Mouse (Mus musculus): Measurements from ENCODE around the gene Gstp3. TPM values are rescaled to one million over a fixed set of nuclear protein-coding genes. Genes with fewer than 3 reads are reported as not detected.

The Gstp3 gene
- polyA plus RNA-seq, 1 experiment from 2014 or later, result not detected

DNA sequence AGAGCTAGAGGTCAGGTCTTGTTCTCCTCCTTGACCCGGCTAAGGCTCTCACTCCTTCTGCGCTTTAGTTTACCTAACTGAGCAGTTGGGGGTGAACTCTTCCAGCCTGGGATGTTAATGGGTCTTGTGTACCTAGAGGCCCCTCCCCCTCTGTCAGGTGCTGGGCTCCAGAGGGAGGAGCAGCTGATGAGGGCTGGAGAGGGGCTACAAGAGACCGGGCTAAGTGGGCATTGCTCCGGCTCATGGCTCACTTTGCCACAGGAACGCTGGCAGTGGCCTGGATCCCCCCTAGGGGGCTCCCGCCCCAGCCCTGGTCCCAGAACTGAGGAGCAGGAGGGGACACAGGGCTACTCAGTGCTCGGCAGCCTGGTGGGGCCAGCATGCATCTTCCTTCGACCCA lies 24.5 kb upstream of the Gstp3 start:
- WGBS, result 37% methylated on average over 8 of the region's 8 CpGs
- no peaks in the 10 kb centered on the region for H3K36me3 ChIP-seq (ENCODE audit: control insufficient read depth, insufficient read depth, low read length)
- no peaks in the 10 kb centered on the region for H3K27me3 ChIP-seq (replicated peaks; ENCODE audit: control insufficient read depth, insufficient read depth, low read length)
- no peaks in the 10 kb centered on the region for H3K9me3 ChIP-seq (ENCODE audit: control insufficient read depth, low read length)
- H3K9ac ChIP-seq (ENCODE audit: low read depth, low read length), result no peak overlapping the region
- no peak overlapping the region for H3K4me3 ChIP-seq (ENCODE audit: low read length)
- H3K27ac ChIP-seq (ENCODE audit: low read depth, low read length), result no peak overlapping the region
- no peak for ATAC-seq
- no peak overlapping the region for H3K4me2 ChIP-seq (ENCODE audit: low read length)
- H3K4me1 ChIP-seq (ENCODE audit: control insufficient read depth, insufficient read depth, low read depth, low read length), result no peaks in the 10 kb centered on the region

DNA sequence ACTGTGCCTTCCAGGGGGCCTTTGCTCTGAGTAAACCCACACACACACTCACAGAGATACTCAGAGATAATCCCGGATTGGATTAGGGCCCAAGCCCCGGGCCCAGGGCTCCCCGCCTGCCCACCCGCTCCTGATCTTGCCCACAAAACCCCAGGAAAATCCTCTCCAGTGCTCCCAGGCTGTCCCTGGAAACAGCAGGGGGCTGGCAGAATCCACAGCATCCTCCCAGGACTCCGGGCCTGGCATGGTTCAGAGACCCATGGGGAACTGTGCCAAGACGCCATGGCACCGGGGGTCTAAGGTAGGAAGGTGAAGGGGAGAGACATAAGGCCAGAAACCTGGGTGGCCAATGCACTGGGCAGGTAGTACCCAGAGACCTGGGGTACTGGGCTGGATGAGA lies 23.9 kb upstream of the Gstp3 start:
- Histone ChIP-seq H3K9ac (ENCODE audit: low read depth, low read length) (no peak overlapping the region), H3K4me3 (ENCODE audit: low read length) (no peak overlapping the region), H3K4me2 (ENCODE audit: low read length) (no peak overlapping the region), H3K9me3 (ENCODE audit: control insufficient read depth, low read length) (no peaks in the 10 kb centered on the region), H3K27me3 (replicated peaks; ENCODE audit: control insufficient read depth, insufficient read depth, low read length) (no peaks in the 10 kb centered on the region), H3K27ac (ENCODE audit: low read depth, low read length) (no peak overlapping the region), H3K4me1 (ENCODE audit: control insufficient read depth, insufficient read depth, low read depth, low read length) (no peaks in the 10 kb centered on the region), H3K36me3 (ENCODE audit: control insufficient read depth, insufficient read depth, low read length) (no peaks in the 10 kb centered on the region)
- no peak for ATAC-seq
- 76% methylated on average over 7 of the region's 7 CpGs for WGBS

DNA sequence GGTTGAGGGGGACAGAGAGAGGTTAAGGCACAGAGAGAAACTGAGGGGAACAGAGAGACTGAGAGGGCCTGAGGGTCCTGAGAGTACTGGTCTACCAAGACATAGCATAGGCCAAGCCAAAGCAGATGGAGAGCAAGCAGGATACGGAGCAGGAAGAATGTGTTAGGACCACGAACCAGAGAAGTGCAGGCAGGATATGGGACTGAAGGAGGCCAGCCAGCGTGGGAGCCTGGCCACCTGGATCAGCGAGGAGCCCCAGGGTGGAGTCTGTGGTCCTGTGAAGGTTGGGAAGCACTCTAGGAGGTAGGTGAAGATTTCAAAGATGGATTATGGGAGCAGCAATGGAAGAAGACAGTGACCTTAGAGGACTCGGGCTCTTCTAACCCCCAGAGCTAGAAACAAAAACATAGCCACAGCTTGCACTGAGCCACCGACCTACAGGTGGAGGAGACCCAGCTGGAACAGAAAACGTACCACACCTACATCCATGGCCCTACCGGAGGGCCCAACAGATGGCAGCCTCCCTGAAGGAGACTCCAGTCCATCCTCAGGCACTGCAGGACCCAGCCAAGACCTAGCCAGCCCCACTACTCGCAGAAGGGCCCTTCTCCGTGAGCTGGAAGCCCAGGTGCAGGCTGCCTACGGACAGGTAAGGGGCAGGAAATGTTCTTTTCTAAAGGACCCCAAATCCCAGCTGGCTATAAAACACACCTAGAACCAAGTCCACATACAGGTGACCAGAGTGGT lies 23.0 kb upstream of the Gstp3 start:
- Histone ChIP-seq H3K27me3 (replicated peaks; ENCODE audit: control insufficient read depth, insufficient read depth, low read length) (no peaks in the 10 kb centered on the region), H3K9ac (ENCODE audit: low read depth, low read length) (no peak overlapping the region), H3K36me3 (ENCODE audit: control insufficient read depth, insufficient read depth, low read length) (no peaks in the 10 kb centered on the region), H3K4me1 (ENCODE audit: control insufficient read depth, insufficient read depth, low read depth, low read length) (no peaks in the 10 kb centered on the region), H3K4me3 (ENCODE audit: low read length) (no peak overlapping the region), H3K9me3 (ENCODE audit: control insufficient read depth, low read length) (no peaks in the 10 kb centered on the region), H3K27ac (ENCODE audit: low read depth, low read length) (no peak overlapping the region), H3K4me2 (ENCODE audit: low read length) (no peak overlapping the region)
- ATAC-seq, result no peak
- WGBS, result 84% methylated on average over 11 of the region's 11 CpGs

DNA sequence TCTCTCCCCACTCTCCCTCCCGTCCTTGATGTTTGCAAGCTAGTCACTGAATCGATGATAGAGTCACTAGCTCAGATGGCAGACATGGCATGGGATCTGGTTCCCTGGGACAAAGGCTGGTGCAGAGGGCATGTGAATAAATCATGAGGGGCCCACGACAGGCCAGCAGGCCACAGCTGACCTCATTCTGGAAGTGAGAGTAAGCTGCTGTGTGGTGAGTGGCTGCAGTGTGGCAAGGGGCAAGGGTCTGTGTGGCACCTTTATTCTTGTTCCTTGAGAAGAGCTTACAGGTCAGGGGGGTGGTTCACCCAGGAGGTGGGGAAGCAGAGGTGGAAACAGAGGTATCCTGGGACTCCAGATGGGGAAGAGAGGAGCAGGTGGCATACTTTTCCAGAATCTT lies 22.0 kb upstream of the Gstp3 start, which contains the start of gene Cabp2:
Gene Cabp2 (plus strand): TSS at position 185 of the 400 bp plus-strand sequence.
- no peaks in the 10 kb centered on the region for H3K9me3 ChIP-seq (ENCODE audit: control insufficient read depth, low read length)

DNA sequence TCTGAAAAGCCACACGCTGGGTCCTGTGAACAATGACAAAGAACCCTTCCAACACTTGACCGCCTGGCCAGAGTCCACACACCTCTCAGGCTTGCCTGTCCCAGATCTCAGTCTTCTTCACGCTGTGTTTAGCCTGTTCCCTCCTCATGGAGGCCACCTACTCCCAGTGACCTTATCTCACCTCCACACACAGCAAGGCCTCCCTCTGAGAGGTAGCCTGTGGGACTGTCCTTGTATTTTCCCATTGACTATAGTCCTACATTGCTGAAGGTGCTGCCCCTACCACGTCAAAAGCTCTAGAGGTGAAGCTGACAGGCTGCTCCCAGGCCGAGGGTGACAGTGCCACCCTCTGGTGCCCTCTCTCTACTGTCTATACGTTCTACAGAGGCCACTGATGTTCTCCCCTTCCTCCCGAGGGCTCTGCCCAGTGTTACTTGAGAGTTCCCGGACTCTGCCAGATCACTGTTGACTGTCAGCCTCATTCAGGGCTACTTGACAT lies 21.2 kb upstream of the Gstp3 start:
- Histone ChIP-seq H3K4me1 (ENCODE audit: control insufficient read depth, insufficient read depth, low read depth, low read length) (no peaks in the 10 kb centered on the region), H3K27me3 (replicated peaks; ENCODE audit: control insufficient read depth, insufficient read depth, low read length) (no peaks in the 10 kb centered on the region), H3K27ac (ENCODE audit: low read depth, low read length) (no peak overlapping the region), H3K36me3 (ENCODE audit: control insufficient read depth, insufficient read depth, low read length) (no peaks in the 10 kb centered on the region), H3K4me2 (ENCODE audit: low read length) (no peak overlapping the region), H3K4me3 (ENCODE audit: low read length) (no peak overlapping the region), H3K9ac (ENCODE audit: low read depth, low read length) (no peak overlapping the region), H3K9me3 (ENCODE audit: control insufficient read depth, low read length) (no peaks in the 10 kb centered on the region)
- 63% methylated on average over 8 of the region's 8 CpGs for WGBS
- no peak for ATAC-seq

More for the DNA sequence above, 22.0 kb upstream of the Gstp3 start, which contains the start of gene Cabp2:
- H3K27ac ChIP-seq (ENCODE audit: low read depth, low read length), result no peak within 1 kb of the TSS
- no peaks in the 10 kb centered on the region for H3K36me3 ChIP-seq (ENCODE audit: control insufficient read depth, insufficient read depth, low read length)
- no peaks in the 10 kb centered on the region for H3K4me1 ChIP-seq (ENCODE audit: control insufficient read depth, insufficient read depth, low read depth, low read length)
- H3K4me3 ChIP-seq (ENCODE audit: low read length), result no peak within 1 kb of the TSS
- H3K9ac ChIP-seq (ENCODE audit: low read depth, low read length), result no peak within 1 kb of the TSS
- WGBS, result 63% methylated on average over 3 of the region's 3 CpGs
- no peak within 1 kb of the TSS for H3K4me2 ChIP-seq (ENCODE audit: low read length)
- H3K27me3 ChIP-seq (replicated peaks; ENCODE audit: control insufficient read depth, insufficient read depth, low read length), result no peaks in the 10 kb centered on the region
- no peak for ATAC-seq

DNA sequence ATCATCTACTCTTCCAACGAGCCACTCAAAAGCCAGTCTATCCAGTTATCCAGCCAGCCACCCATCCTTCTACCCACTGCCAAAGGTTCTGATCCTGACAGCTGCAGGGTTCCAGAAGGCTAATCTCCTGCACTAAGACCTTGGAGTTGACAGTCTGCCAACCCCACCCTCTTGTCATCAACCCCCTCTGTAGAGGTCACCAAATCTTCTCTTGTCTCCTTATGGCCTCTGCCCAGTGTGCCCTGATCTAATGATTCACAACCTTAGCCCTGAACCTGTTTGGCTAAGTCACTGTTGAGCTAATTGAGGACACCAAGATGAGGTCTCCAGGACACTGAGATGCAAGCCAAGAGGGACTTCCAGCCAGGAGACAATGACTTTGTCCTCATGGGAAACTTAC lies 20.2 kb upstream of the Gstp3 start:
- no peak for ATAC-seq
- Histone ChIP-seq H3K4me2 (ENCODE audit: low read length) (no peak overlapping the region), H3K9me3 (ENCODE audit: control insufficient read depth, low read length) (no peaks in the 10 kb centered on the region), H3K27ac (ENCODE audit: low read depth, low read length) (no peak overlapping the region), H3K9ac (ENCODE audit: low read depth, low read length) (no peak overlapping the region), H3K36me3 (ENCODE audit: control insufficient read depth, insufficient read depth, low read length) (no peaks in the 10 kb centered on the region), H3K4me3 (ENCODE audit: low read length) (no peak overlapping the region), H3K27me3 (replicated peaks; ENCODE audit: control insufficient read depth, insufficient read depth, low read length) (no peaks in the 10 kb centered on the region), H3K4me1 (ENCODE audit: control insufficient read depth, insufficient read depth, low read depth, low read length) (no peaks in the 10 kb centered on the region)
- WGBS, result 78% methylated on average over 1 of the region's 1 CpGs

DNA sequence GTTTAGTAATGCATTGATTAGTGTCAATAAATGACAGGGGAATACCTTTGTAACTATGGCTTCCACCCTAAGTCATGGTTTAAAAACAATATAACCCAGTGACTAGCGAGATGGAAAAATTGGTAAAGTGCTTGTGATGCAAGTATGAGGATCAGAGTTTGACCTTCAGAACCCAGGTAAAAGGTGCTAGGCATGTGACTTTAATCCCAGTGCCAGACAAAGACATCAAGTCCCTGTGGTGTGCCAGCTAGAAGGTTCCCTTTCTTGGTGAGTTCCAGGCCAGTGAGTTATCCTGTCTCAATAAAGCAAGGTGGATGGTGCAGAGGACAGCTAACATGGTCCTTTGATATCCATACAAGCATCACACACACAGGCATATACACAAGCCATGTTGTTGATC lies 16.2 kb upstream of the Gstp3 start:
- H3K36me3 ChIP-seq (ENCODE audit: control insufficient read depth, insufficient read depth, low read length), result no peaks in the 10 kb centered on the region
- no peak overlapping the region for H3K4me2 ChIP-seq (ENCODE audit: low read length)
- no peaks in the 10 kb centered on the region for H3K4me1 ChIP-seq (ENCODE audit: control insufficient read depth, insufficient read depth, low read depth, low read length)
- H3K9ac ChIP-seq (ENCODE audit: low read depth, low read length), result no peak overlapping the region
- H3K9me3 ChIP-seq (ENCODE audit: control insufficient read depth, low read length), result no peaks in the 10 kb centered on the region
- H3K27me3 ChIP-seq (replicated peaks; ENCODE audit: control insufficient read depth, insufficient read depth, low read length), result no peaks in the 10 kb centered on the region
- no peak overlapping the region for H3K4me3 ChIP-seq (ENCODE audit: low read length)
- WGBS, result 94% methylated on average over 1 of the region's 1 CpGs
- ATAC-seq, result no peak
- no peak overlapping the region for H3K27ac ChIP-seq (ENCODE audit: low read depth, low read length)

DNA sequence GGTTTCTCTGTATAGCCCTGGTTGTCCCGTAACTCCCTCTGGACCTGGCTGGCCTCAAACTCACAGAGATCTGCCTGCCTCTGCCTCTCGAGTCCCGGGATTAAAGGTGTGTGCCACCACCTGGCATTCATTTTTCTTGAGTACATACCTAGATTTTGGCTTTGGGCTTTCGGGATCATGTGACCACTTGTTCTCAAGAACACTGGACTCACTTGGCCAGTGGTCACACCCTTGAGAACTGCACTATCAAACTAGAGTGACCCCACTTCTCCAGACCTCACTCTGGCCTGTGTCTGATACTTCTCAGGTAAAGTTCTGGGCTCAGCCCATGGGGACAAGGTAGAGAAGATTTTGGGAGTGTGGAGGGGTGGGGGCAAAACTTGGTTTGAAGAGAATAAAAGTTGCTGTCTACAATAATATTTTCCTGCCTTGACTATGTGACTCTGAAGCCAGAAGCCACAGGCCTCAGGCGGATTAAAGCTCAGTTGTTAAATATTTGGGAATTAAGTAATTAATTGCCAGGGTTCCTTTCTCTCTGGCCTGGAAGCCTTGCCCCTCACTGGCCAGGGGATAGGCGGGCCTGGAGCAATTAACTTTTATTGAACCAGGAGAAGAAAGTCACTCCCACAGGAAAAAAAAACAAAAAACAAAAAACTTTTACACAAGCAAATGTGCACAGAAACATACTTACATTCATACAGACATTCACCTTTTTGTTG lies 13.5 kb upstream of the Gstp3 start:
- H3K36me3 ChIP-seq (ENCODE audit: control insufficient read depth, insufficient read depth, low read length), result no peaks in the 10 kb centered on the region
- no peaks in the 10 kb centered on the region for H3K9me3 ChIP-seq (ENCODE audit: control insufficient read depth, low read length)
- no peaks in the 10 kb centered on the region for H3K27me3 ChIP-seq (replicated peaks; ENCODE audit: control insufficient read depth, insufficient read depth, low read length)
- no peak overlapping the region for H3K27ac ChIP-seq (ENCODE audit: low read depth, low read length)
- H3K4me3 ChIP-seq (ENCODE audit: low read length), result no peak overlapping the region
- no peak overlapping the region for H3K9ac ChIP-seq (ENCODE audit: low read depth, low read length)
- no peak overlapping the region for H3K4me2 ChIP-seq (ENCODE audit: low read length)
- 82% methylated on average over 6 of the region's 6 CpGs for WGBS
- no peaks in the 10 kb centered on the region for H3K4me1 ChIP-seq (ENCODE audit: control insufficient read depth, insufficient read depth, low read depth, low read length)
- ATAC-seq, result no peak

DNA sequence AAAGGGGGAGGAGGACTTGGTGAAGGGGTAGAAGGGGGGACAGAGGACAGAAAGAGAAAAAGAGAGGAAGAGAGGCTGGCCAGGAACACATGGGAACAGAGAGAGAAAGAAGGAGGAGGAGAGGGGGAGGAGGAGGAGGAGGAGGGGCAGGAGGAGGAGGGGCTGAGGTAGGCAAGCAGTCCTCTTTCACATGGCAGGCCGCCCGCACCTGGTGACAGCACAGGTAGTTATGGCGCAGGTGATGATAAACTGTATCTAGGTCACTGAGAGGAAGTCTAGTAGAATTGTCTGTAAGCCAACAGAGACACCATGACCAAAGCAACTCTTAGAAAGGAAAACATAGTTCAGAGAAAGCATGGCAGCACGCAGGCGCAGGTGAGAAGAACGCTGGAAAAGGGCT lies 12.0 kb upstream of the Gstp3 start:
- no peak overlapping the region for H3K9ac ChIP-seq (ENCODE audit: low read depth, low read length)
- H3K4me2 ChIP-seq (ENCODE audit: low read length), result no peak overlapping the region
- no peak overlapping the region for H3K27ac ChIP-seq (ENCODE audit: low read depth, low read length)
- H3K4me1 ChIP-seq (ENCODE audit: control insufficient read depth, insufficient read depth, low read depth, low read length), result no peaks in the 10 kb centered on the region
- ATAC-seq, result no peak
- no peak overlapping the region for H3K4me3 ChIP-seq (ENCODE audit: low read length)
- H3K36me3 ChIP-seq (ENCODE audit: control insufficient read depth, insufficient read depth, low read length), result no peaks in the 10 kb centered on the region
- no peaks in the 10 kb centered on the region for H3K9me3 ChIP-seq (ENCODE audit: control insufficient read depth, low read length)
- WGBS, result 98% methylated on average over 6 of the region's 6 CpGs
- H3K27me3 ChIP-seq (replicated peaks; ENCODE audit: control insufficient read depth, insufficient read depth, low read length), result no peaks in the 10 kb centered on the region

Data from hindbrain, embryonic 16.5 days (tissue).